Comparison of ENCODE assay signal across 9 mouse cellular contexts in the genomic region with DNA sequence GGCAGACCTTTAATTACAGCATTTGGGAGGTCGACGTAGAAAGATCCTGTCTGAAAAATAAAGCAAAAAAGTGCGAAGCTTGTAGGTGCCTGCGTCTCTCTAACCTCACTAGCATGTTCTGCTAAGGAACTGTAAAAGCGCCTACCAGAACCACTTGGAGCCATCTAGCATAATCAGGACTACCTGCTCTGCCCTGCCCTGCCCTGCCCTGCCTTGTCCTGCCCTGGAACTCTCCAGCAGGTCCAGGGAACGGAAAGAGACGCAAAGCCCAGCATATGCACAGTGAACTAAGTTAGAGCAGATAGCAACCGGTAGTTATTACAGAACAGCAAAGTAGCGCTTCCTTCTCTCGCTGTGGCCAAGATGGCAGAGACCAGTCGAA. TPM values are rescaled to one million over a fixed set of nuclear protein-coding genes. Genes with fewer than 3 reads are reported as not detected.
DNase-seq lines count a peak whose midpoint lies in the region; ATAC-seq lines count a peak whose summit lies in the region.
"Had no signal": no experiment of that assay in that cellular context is flagged by ENCODE, and none has a peak within 500 bp of the region (broad histone marks: within the 10 kb centered on the region; RNA-seq: fewer than 3 reads in every experiment).

No protein-coding gene starts in this region.

- H3K27me3 ChIP-seq in heart, embryonic 12.5 days (replicated peaks), result no peaks in the 10 kb centered on the region
- peaks cover 16% of the 10 kb centered on the region; the same call in 1 of the 2 replicates for H3K27me3 ChIP-seq in embryonic facial prominence, embryonic 10.5 days (replicated peaks; ENCODE audit: low read depth, poor library complexity, severe bottlenecking)
- H3K27me3 ChIP-seq in hindbrain, embryonic 15.5 days, result no peaks in the 10 kb centered on the region
- H3K27me3 ChIP-seq in midbrain, embryonic 12.5 days, result peaks cover 21% of the 10 kb centered on the region

- no peak for ATAC-seq in heart, embryonic 12.5 days (ENCODE audit: insufficient number of reproducible peaks, low FRiP score)
- peak; percentile 51 for ATAC-seq in hindbrain, embryonic 15.5 days (ENCODE audit: low FRiP score, low read depth)
- peak; percentile 59 for ATAC-seq in midbrain, embryonic 12.5 days (ENCODE audit: low FRiP score, low read depth)
- ATAC-seq in granulocyte monocyte progenitor cell, adult 5-6 weeks (replicated peaks; ENCODE audit: poor library complexity, severe bottlenecking), result no peak

- peaks cover 11% of the 10 kb centered on the region; the same call in 1 of the 2 replicates for H3K4me1 ChIP-seq in heart, embryonic 12.5 days (replicated peaks)
- H3K4me1 ChIP-seq in embryonic facial prominence, embryonic 10.5 days, result peaks cover 12% of the 10 kb centered on the region
- H3K4me1 ChIP-seq in hindbrain, embryonic 15.5 days (replicated peaks), result 0 out of 2 replicates have a peak, but pooled peaks cover 6% of the 10 kb centered on the region
- peaks cover 3% of the 10 kb centered on the region; the same call in 1 of the 2 replicates for H3K4me1 ChIP-seq in midbrain, embryonic 12.5 days

- intact Hi-C loops in heart, postnatal 14 days (cut with DNase I), result loop anchor here (5.0 kb wide), 1 partner anchor 788 kb away; no protein-coding TSS in a partner anchor
- intact Hi-C loops in left cerebral cortex, postnatal 25 days (cut with DNase I), result no loop called here

- 42% methylated on average over 11 of the region's 11 CpGs for WGBS in heart, embryonic 12.5 days
- 46% methylated on average over 11 of the region's 11 CpGs for WGBS in embryonic facial prominence, embryonic 10.5 days
- WGBS in hindbrain, embryonic 15.5 days, result 40% methylated on average over 11 of the region's 11 CpGs
- WGBS in midbrain, embryonic 12.5 days, result 41% methylated on average over 11 of the region's 11 CpGs

- H3K9me3 ChIP-seq in heart, embryonic 12.5 days (replicated peaks), result no peaks in the 10 kb centered on the region
- no peaks in the 10 kb centered on the region for H3K9me3 ChIP-seq in embryonic facial prominence, embryonic 10.5 days
- H3K9me3 ChIP-seq in hindbrain, embryonic 15.5 days, result no peaks in the 10 kb centered on the region
- no peaks in the 10 kb centered on the region for H3K9me3 ChIP-seq in midbrain, embryonic 12.5 days

- 0 out of 2 replicates have a peak overlapping the region, but pooled peaks have one; percentile 14 for H3K9ac ChIP-seq in heart, embryonic 12.5 days
- no peak overlapping the region for H3K9ac ChIP-seq in hindbrain, embryonic 15.5 days
- no peak overlapping the region for H3K9ac ChIP-seq in midbrain, embryonic 12.5 days (replicated peaks)

- H3K4me3 ChIP-seq in heart, embryonic 12.5 days, result no peak overlapping the region
- H3K4me3 ChIP-seq in embryonic facial prominence, embryonic 10.5 days, result peak overlapping the region; percentile 73
- peak overlapping the region; percentile 53 for H3K4me3 ChIP-seq in hindbrain, embryonic 15.5 days
- H3K4me3 ChIP-seq in midbrain, embryonic 12.5 days, result no peak overlapping the region

- peak overlapping the region; percentile 82 for H3K4me2 ChIP-seq in heart, embryonic 12.5 days
- peak overlapping the region; percentile 96 for H3K4me2 ChIP-seq in hindbrain, embryonic 15.5 days
- peak overlapping the region; percentile 87 for H3K4me2 ChIP-seq in midbrain, embryonic 12.5 days (replicated peaks)

- DNase-seq in heart, postnatal 14 days, result no peak
- peak; percentile 12 for DNase-seq in embryonic facial prominence, embryonic 10.5 days (ENCODE audit: low spot score)
- no peak for DNase-seq in left cerebral cortex, postnatal 25 days (ENCODE audit: low spot score in 2 of 2)
- DNase-seq in cerebellum, postnatal 10 days, result no peak

- no peaks in the 10 kb centered on the region for H3K36me3 ChIP-seq in heart, embryonic 12.5 days
- H3K36me3 ChIP-seq in embryonic facial prominence, embryonic 10.5 days (replicated peaks), result no peaks in the 10 kb centered on the region
- no peaks in the 10 kb centered on the region for H3K36me3 ChIP-seq in hindbrain, embryonic 15.5 days
- H3K36me3 ChIP-seq in midbrain, embryonic 12.5 days, result no peaks in the 10 kb centered on the region

- no peak overlapping the region for H3K27ac ChIP-seq in heart, embryonic 12.5 days (ENCODE audit: poor library complexity, severe bottlenecking)
- no peak overlapping the region for H3K27ac ChIP-seq in embryonic facial prominence, embryonic 10.5 days (replicated peaks)
- H3K27ac ChIP-seq in hindbrain, embryonic 15.5 days (replicated peaks), result no peak overlapping the region
- H3K27ac ChIP-seq in midbrain, embryonic 12.5 days (replicated peaks), result no peak overlapping the region

RNA-seq across cellular contexts. Expression of gene Mfsd4b3, which starts 0.5 kb away (rescaled TPM):
- polyA plus RNA-seq in heart, embryonic 12.5 days (2016; fragmentation: Nextera tagmentation; extraction: Ambion mirVana), result 0.55 and 0.74 TPM in 2 replicates
- 1 to 10 TPM; 2.7 to 3.2 TPM for total RNA-seq in heart, postnatal 14 days (2021)
- not detected in 2 replicates for polyA plus RNA-seq in embryonic facial prominence, embryonic 10.5 days (2016; fragmentation: Nextera tagmentation; extraction: Ambion mirVana)
- polyA plus RNA-seq in hindbrain, embryonic 15.5 days (2015; fragmentation: Nextera tagmentation; extraction: Ambion mirVana), result 0.09 and 0.13 TPM in 2 replicates
- polyA plus RNA-seq in midbrain, embryonic 12.5 days (2016; fragmentation: Nextera tagmentation; extraction: Ambion mirVana), result 0.11 TPM in 1 of 2 replicates, not detected in the other
- not detected in 2 replicates for total RNA-seq in granulocyte monocyte progenitor cell, adult 5-6 weeks (2014; fragmentation: Nextera tagmentation)
- 0.57 TPM in 1 of 2 replicates, not detected in the other for total RNA-seq in granulocyte monocyte progenitor cell, adult 5-6 weeks (2017)
- total RNA-seq in left cerebral cortex, postnatal 25 days (2021), result under 1 TPM in 1 of 2 experiments, not detected in 1; 0.21 TPM
- total RNA-seq: hematopoietic stem cell, adult 5-6 weeks had no signal

RNA-seq across cellular contexts. Expression of gene Mfsd4b5, which starts 26.0 kb away (rescaled TPM):
- 0.09 and 0.19 TPM in 2 replicates for polyA plus RNA-seq in heart, embryonic 12.5 days (2016; fragmentation: Nextera tagmentation; extraction: Ambion mirVana)
- under 1 TPM; 0.24 to 0.86 TPM for total RNA-seq in heart, postnatal 14 days (2021)
- not detected in 2 replicates for polyA plus RNA-seq in embryonic facial prominence, embryonic 10.5 days (2016; fragmentation: Nextera tagmentation; extraction: Ambion mirVana)
- 0.06 TPM in 1 of 2 replicates, not detected in the other for polyA plus RNA-seq in hindbrain, embryonic 15.5 days (2015; fragmentation: Nextera tagmentation; extraction: Ambion mirVana)
- polyA plus RNA-seq in midbrain, embryonic 12.5 days (2016; fragmentation: Nextera tagmentation; extraction: Ambion mirVana), result 0.09 TPM in 1 of 2 replicates, not detected in the other
- 1.4 TPM in 1 of 2 replicates, not detected in the other for total RNA-seq in granulocyte monocyte progenitor cell, adult 5-6 weeks (2014; fragmentation: Nextera tagmentation)
- 0.15 and 0.82 TPM in 2 replicates for total RNA-seq in granulocyte monocyte progenitor cell, adult 5-6 weeks (2017)
- total RNA-seq in left cerebral cortex, postnatal 25 days (2021), result under 1 TPM; 0.34 to 0.41 TPM
- total RNA-seq: hematopoietic stem cell, adult 5-6 weeks had no signal

RNA-seq across cellular contexts. Expression of gene Mfsd4b2, which starts 33.7 kb away (rescaled TPM):
- not detected in 2 replicates for polyA plus RNA-seq in heart, embryonic 12.5 days (2016; fragmentation: Nextera tagmentation; extraction: Ambion mirVana)
- total RNA-seq in heart, postnatal 14 days (2021), result under 1 TPM; 0.10 to 0.12 TPM
- polyA plus RNA-seq in embryonic facial prominence, embryonic 10.5 days (2016; fragmentation: Nextera tagmentation; extraction: Ambion mirVana), result not detected in 2 replicates
- polyA plus RNA-seq in hindbrain, embryonic 15.5 days (2015; fragmentation: Nextera tagmentation; extraction: Ambion mirVana), result 0.07 TPM in 1 of 2 replicates, not detected in the other
- not detected in 2 replicates for polyA plus RNA-seq in midbrain, embryonic 12.5 days (2016; fragmentation: Nextera tagmentation; extraction: Ambion mirVana)
- total RNA-seq in granulocyte monocyte progenitor cell, adult 5-6 weeks (2014; fragmentation: Nextera tagmentation), result not detected in 2 replicates
- total RNA-seq in granulocyte monocyte progenitor cell, adult 5-6 weeks (2017), result not detected in 2 replicates
- total RNA-seq in left cerebral cortex, postnatal 25 days (2021), result under 1 TPM; 0.32 to 0.34 TPM
- total RNA-seq: hematopoietic stem cell, adult 5-6 weeks had no signal

Comparison
In these comparisons a context has a peak if more than half of its experiments do, and no peak if none do; other contexts are left out.
1. ATAC-seq: peak in hindbrain, embryonic 15.5 days (single experiment) and midbrain, embryonic 12.5 days (single experiment); none in heart, embryonic 12.5 days (single experiment) and granulocyte monocyte progenitor cell, adult 5-6 weeks (single experiment).
2. H3K4me3 ChIP-seq: peak in embryonic facial prominence, embryonic 10.5 days (single experiment) and hindbrain, embryonic 15.5 days (single experiment); none in heart, embryonic 12.5 days (single experiment) and midbrain, embryonic 12.5 days (single experiment).
3. Peak in every context shown above with its lines, with median percentiles within 50 percentile points of each other: H3K4me2 ChIP-seq.